Mouse (Mus musculus): Measurements from ENCODE around the gene Cfap70.

DNA sequence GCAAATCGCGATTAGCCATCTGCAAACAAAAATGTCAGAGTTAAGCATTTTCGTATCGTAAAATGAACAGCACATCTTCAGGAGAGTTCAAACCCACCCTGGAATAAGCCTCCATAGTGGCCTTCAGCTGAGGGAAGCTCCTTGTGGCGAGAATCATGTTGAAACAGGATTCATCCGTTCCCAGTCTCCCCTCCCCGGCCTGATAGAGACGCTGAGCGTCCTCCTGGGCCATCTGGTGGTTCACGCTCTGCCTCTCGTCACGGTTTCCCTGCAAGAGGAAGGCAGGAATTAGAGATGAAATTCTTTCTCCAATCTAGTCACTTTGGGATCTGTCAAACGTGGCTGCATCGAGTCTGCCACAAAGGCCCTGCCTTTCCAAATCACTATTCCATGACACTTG is 8.2 kb upstream of the Cfap70 start:
- TF ChIP-seq CTCF (IDR thresholded peaks at IDR 0.05; ENCODE audit: low read depth) (no peak), EP300 (optimal IDR thresholded peaks at IDR 0.05) (no peak)
